Mouse (Mus musculus) embryonic facial prominence, embryonic 15.5 days (tissue): ENCODE results near the gene Sh3gl3. TPM values are rescaled to one million over a fixed set of nuclear protein-coding genes. Genes with fewer than 3 reads are reported as not detected.

Experiments used
- ATAC-seq: fragments of 200-750 bp; cut with Nextera tagmentation; 2 replicates; pipeline ENCODE4 v1.8.0; 2017; ENCODE audit warnings: low read depth, moderate TSS enrichment; ENCODE audit not compliant: insufficient number of reproducible peaks, low FRiP score, low TSS enrichment
- H3K27ac ChIP-seq: fragments of 300-500 bp; sonication (generic); replicated peaks from 2 replicates; pipeline ENCODE4 v1.5.1; 2015; ENCODE audit warnings: mild to moderate bottlenecking, inconsistent platforms
- H3K27me3 ChIP-seq: fragments of 300-500 bp; sonication (generic); 2 replicates; pipeline ENCODE4 v1.6.1; 2015; ENCODE audit warnings: inconsistent platforms
- H3K36me3 ChIP-seq: fragments of 300-500 bp; sonication (generic); 2 replicates; pipeline ENCODE4 v1.6.1; 2015; ENCODE audit warnings: mild to moderate bottlenecking, inconsistent platforms
- H3K4me1 ChIP-seq: fragments of 300-500 bp; sonication (generic); 2 replicates; pipeline ENCODE4 v1.6.1; 2015; ENCODE audit warnings: inconsistent platforms
- H3K4me2 ChIP-seq: fragments of 300-500 bp; sonication (generic); replicated peaks from 2 replicates; pipeline ENCODE4 v1.6.1; 2015; ENCODE audit warnings: mild to moderate bottlenecking, inconsistent platforms
- H3K4me3 ChIP-seq: fragments of 300-500 bp; sonication (generic); replicated peaks from 2 replicates; pipeline ENCODE4 v1.5.1; 2015; ENCODE audit warnings: mild to moderate bottlenecking, inconsistent platforms
- H3K9ac ChIP-seq: fragments of 300-500 bp; sonication (generic); 2 replicates; pipeline ENCODE4 v1.6.1; 2015; ENCODE audit warnings: inconsistent platforms
- H3K9me3 ChIP-seq: fragments of 300-500 bp; sonication (generic); replicated peaks from 2 replicates; pipeline ENCODE4 v1.6.1; 2016; ENCODE audit warnings: inconsistent platforms
- WGBS: fragments of 180-500 bp; shearing (Covaris S2); methylation state at CpG from one replicate; pipeline ENCODE4 v1.1.7; 2015; 5-methylcytosine and 5-hydroxymethylcytosine counted together
- polyA plus RNA-seq: library from polyadenylated mRNA; unstranded; fragments of >200 nt; fragmentation: Nextera tagmentation; extraction: Ambion mirVana; gene quantifications from 2 replicates; pipeline ENCODE4 v1.2.1, GENCODE M21; 2015

The Sh3gl3 gene
- polyA plus RNA-seq, 1 experiment from 2014 or later: 11.4 TPM

DNA sequence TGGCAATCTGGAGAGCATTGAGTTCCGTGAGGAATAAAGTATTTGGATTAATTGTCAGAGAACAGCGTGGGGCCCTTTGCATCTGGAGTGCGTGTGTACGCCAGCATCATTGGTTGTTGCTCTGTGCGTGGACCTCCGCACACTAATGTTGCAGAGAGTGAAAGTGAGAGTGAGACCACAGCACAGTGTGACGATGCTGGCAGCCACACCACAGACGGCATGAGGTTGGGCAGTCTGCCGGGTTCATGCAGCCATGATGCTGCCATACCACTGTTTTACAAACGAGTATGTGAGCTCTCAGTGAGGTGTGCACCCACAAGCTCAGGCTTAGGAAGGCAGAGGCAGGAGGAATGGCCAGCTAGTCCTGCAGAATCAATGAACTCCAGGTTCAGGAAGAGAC, 120.4 kb downstream of the Sh3gl3 start:
- Histone ChIP-seq H3K4me1 (peaks cover 11% of the 10 kb centered on the region; the same call in 1 of the 2 replicates), H3K36me3 (no peaks in the 10 kb centered on the region), H3K27ac (no peak overlapping the region), H3K9me3 (no peaks in the 10 kb centered on the region), H3K4me3 (no peak overlapping the region), H3K9ac (no peak overlapping the region), H3K27me3 (no peaks in the 10 kb centered on the region), H3K4me2 (0 out of 2 replicates have a peak overlapping the region, but pooled peaks have one; percentile 21)
- WGBS: 58% methylated on average over 10 of the region's 10 CpGs
- 0 out of 2 replicates have a peak, but pooled peaks have one; percentile 47 for ATAC-seq

DNA sequence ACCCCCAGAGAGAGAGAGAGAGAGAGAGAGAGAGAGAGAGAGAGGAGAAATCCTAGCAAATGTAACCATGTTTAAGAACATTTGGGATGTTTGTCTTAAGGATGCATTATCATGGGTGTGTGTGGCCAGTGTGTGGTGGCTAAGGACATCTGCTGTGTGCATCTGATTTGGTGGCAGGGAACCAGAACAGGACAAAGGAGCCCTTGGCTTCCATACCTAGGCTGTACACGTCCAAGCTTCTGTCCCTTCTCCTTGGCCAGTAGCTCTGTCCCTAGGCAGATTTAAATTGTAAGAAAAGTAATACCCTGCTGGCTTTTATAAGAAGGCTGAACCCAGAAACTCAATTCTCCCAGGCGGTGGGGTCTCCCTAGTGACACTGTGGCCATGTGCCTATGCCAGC, 121.0 kb downstream of the Sh3gl3 start:
- no peak overlapping the region for H3K27ac ChIP-seq
- no peaks in the 10 kb centered on the region for H3K36me3 ChIP-seq
- H3K4me1 ChIP-seq: peaks cover 11% of the 10 kb centered on the region; the same call in 1 of the 2 replicates
- no peaks in the 10 kb centered on the region for H3K27me3 ChIP-seq
- H3K4me2 ChIP-seq: no peak overlapping the region
- no peak overlapping the region for H3K9ac ChIP-seq
- H3K4me3 ChIP-seq: no peak overlapping the region
- WGBS: 70% methylated on average over 2 of the region's 2 CpGs
- no peaks in the 10 kb centered on the region for H3K9me3 ChIP-seq
- no peak for ATAC-seq

DNA sequence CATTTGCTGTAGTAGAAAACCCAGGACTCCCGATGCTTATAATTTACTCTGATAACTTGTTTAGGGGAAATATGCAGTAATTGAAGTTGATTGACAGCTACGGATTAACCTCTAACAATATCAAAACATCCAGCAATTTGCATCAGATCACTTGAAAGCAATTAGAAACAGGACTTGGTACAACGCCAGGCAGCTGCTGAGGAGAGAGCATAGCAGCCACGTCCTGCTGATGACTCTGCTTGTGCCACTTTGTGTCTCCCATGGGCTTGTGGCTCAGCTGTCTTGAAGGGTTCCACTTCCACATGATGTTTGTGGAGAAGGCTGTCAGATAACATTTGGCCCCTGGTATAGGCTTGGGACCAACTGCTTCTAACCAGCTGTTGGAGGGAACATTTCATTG, 134.8 kb downstream of the Sh3gl3 start:
- Histone ChIP-seq H3K36me3 (no peaks in the 10 kb centered on the region), H3K4me1 (no peaks in the 10 kb centered on the region), H3K27ac (no peak overlapping the region), H3K4me3 (no peak overlapping the region), H3K27me3 (peaks cover 7% of the 10 kb centered on the region), H3K9me3 (no peaks in the 10 kb centered on the region), H3K4me2 (no peak overlapping the region), H3K9ac (no peak overlapping the region)
- no peak for ATAC-seq
- WGBS: 31% methylated on average over 4 of the region's 4 CpGs

DNA sequence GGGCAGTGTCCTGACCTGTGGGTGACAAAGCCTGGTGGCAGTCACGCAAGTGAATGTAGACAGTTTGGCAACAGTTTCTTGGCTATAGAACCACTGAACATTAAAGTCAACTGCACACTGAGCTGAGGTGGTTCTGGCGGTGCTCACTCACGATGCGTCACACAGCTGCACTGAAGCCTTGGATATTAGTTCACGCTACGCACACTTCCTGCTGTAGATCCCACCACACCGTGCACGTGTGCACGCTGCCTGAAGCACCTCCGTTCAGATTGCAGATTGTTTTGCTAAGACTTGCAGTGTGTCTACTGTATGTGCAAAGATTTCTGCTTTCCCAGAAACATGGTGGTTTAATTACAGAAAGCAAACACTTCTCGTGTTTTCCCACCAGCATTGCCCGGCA, 144.9 kb downstream of the Sh3gl3 start:
- H3K4me1 ChIP-seq: no peaks in the 10 kb centered on the region
- H3K36me3 ChIP-seq: no peaks in the 10 kb centered on the region
- H3K4me2 ChIP-seq: no peak overlapping the region
- no peaks in the 10 kb centered on the region for H3K9me3 ChIP-seq
- WGBS: 52% methylated on average over 12 of the region's 12 CpGs
- no peak for ATAC-seq
- no peak overlapping the region for H3K27ac ChIP-seq
- H3K9ac ChIP-seq: no peak overlapping the region
- peaks cover 10% of the 10 kb centered on the region; the same call in 1 of the 2 replicates for H3K27me3 ChIP-seq
- H3K4me3 ChIP-seq: no peak overlapping the region

DNA sequence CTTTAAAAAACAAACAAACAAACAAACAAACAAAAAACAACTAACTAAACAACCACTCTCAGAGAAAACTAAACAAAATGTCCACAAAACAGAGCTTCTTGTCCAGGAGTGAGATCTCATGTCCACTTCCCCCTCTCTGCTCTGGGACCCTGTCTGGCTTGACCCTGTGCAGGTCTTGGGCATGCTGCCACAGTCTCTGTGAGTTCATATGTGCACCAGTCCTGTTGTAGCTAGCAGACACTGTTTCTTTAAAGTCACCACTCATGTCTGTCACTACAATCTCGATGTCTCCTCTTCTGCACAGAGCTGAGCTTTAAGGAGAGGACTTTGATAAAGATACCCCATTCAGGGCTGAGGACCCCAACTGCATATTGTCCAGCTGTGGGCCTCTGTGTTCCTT, 153.0 kb downstream of the Sh3gl3 start:
- no peaks in the 10 kb centered on the region for H3K9me3 ChIP-seq
- H3K4me1 ChIP-seq: no peaks in the 10 kb centered on the region

DNA sequence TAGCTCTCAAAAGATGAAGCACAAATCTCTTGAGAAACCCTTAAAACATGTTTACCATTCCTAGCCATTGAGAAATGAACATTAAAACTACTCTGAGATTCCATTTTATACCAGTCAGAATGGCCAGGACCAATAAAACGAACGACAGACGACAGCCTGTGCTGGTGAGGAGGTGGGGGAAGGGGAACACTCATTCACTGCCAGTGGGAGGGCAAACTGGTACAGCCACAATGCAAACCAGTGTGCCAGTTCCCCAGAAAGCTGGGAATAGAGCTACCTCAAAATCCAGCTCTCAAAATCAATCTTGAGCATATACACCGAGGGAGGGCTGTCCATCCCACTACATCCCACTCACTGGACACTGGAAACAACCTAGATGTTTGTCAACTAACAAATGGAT, 153.6 kb downstream of the Sh3gl3 start:
- H3K4me2 ChIP-seq: no peak overlapping the region
- no peaks in the 10 kb centered on the region for H3K36me3 ChIP-seq
- H3K4me3 ChIP-seq: no peak overlapping the region
- ATAC-seq: no peak
- H3K27me3 ChIP-seq: peaks cover 32% of the 10 kb centered on the region
- WGBS: 53% methylated on average over 4 of the region's 4 CpGs
- no peaks in the 10 kb centered on the region for H3K9me3 ChIP-seq
- H3K27ac ChIP-seq: no peak overlapping the region
- no peaks in the 10 kb centered on the region for H3K4me1 ChIP-seq
- H3K9ac ChIP-seq: no peak overlapping the region

More for the DNA sequence above, 153.0 kb downstream of the Sh3gl3 start:
- Histone ChIP-seq H3K27ac (no peak overlapping the region), H3K4me2 (no peak overlapping the region), H3K9ac (no peak overlapping the region), H3K36me3 (no peaks in the 10 kb centered on the region), H3K4me3 (no peak overlapping the region), H3K27me3 (peaks cover 26% of the 10 kb centered on the region)
- WGBS: 53% methylated on average over 1 of the region's 1 CpGs
- no peak for ATAC-seq

DNA sequence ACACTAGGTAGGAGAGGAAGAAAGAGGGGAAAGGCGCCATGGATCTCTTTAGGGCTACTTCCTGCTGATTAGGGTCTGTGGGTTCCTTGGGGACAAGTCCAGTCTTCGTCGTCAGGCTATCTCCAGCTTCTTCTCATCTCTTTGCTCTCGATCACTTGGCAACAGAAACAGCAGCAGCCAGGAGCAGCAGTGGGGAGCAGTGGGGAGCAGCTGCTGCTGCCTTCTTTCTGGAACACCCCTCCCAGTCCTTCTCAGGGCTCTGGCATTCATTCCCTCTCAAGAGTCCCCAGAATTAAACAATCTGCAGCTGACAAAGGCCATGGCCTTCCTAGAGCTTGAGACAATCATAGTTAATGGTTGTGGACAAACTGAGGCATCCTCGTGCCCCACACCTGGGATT, 154.2 kb downstream of the Sh3gl3 start:
- Histone ChIP-seq H3K4me2 (no peak overlapping the region), H3K9ac (no peak overlapping the region), H3K36me3 (no peaks in the 10 kb centered on the region), H3K4me3 (no peak overlapping the region), H3K4me1 (no peaks in the 10 kb centered on the region), H3K9me3 (no peaks in the 10 kb centered on the region), H3K27me3 (peaks cover 34% of the 10 kb centered on the region), H3K27ac (no peak overlapping the region)
- 48% methylated on average over 5 of the region's 5 CpGs for WGBS
- ATAC-seq: no peak

DNA sequence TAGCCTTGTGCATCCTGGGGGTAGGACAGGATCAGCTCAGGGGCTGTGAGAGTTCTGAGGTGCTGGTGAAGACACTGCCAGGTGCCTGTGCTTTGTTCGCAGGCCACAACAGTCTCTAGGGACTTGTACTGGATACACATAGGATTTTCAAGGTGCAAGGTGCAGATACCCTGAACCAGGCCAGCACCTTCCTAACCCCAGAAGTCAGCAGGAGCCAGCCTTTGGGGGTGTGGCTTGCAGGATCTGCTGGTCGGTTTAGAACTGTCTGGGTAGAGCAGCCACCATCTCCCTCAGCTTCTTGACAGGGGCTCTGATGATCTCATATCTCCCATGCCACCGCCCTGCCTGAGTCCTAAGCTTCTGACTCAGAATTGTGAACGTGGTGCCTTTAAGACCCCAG, 156.2 kb downstream of the Sh3gl3 start:
- Histone ChIP-seq H3K4me1 (no peaks in the 10 kb centered on the region), H3K9me3 (no peaks in the 10 kb centered on the region), H3K4me3 (no peak overlapping the region), H3K27ac (no peak overlapping the region), H3K9ac (no peak overlapping the region), H3K4me2 (no peak overlapping the region), H3K27me3 (peaks cover 53% of the 10 kb centered on the region), H3K36me3 (no peaks in the 10 kb centered on the region)
- no peak for ATAC-seq
- WGBS: 64% methylated on average over 4 of the region's 4 CpGs

DNA sequence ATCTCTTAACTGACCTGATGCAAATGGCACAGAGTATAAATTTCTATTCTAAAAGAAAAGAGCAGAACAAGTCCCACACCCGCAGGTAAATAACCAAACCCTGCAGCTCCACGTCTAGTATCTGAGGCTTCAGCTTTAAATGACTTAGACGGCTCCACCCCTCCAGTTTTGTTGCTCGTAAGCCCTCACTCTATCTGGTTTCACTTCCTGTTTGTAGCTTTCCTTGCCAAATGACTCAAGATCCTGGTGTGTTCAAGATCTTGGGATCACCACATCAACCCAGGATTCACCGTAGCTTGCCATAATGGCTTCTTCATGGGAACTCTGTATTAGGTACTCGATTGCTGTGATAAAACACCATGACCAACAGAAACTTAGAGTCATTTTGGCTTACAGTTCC, 157.2 kb downstream of the Sh3gl3 start:
- Histone ChIP-seq H3K4me3 (no peak overlapping the region), H3K9ac (no peak overlapping the region), H3K36me3 (no peaks in the 10 kb centered on the region), H3K9me3 (no peaks in the 10 kb centered on the region), H3K27ac (no peak overlapping the region), H3K4me2 (no peak overlapping the region), H3K27me3 (peaks cover 63% of the 10 kb centered on the region), H3K4me1 (peaks cover 8% of the 10 kb centered on the region)
- no peak for ATAC-seq
- WGBS: 66% methylated on average over 6 of the region's 6 CpGs

DNA sequence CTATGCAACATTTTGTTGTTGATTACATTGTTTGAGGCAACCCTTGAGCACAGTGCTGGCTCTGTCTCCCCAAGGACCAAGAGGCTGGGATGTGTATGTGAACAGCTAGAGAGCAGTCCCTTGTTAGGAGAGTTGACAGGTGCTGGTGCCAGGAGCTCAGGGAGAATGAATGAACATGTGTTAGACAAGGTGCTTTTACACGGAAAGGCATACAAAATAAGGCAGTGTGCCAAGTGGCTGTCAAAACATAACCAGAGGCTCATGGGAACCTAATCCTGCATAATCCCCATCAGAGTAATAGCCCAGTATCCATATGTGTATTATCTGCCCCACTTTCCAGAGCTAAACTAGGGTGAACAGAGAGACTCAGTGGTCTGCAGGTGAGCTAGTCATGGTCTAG, 160.4 kb downstream of the Sh3gl3 start:
- no peak overlapping the region for H3K27ac ChIP-seq
- no peak for ATAC-seq
- no peak overlapping the region for H3K9ac ChIP-seq
- WGBS: 38% methylated on average over 1 of the region's 1 CpGs
- H3K4me1 ChIP-seq: peaks cover 19% of the 10 kb centered on the region
- H3K9me3 ChIP-seq: no peaks in the 10 kb centered on the region
- no peak overlapping the region for H3K4me2 ChIP-seq
- H3K36me3 ChIP-seq: no peaks in the 10 kb centered on the region
- peaks cover 82% of the 10 kb centered on the region for H3K27me3 ChIP-seq
- H3K4me3 ChIP-seq: no peak overlapping the region

DNA sequence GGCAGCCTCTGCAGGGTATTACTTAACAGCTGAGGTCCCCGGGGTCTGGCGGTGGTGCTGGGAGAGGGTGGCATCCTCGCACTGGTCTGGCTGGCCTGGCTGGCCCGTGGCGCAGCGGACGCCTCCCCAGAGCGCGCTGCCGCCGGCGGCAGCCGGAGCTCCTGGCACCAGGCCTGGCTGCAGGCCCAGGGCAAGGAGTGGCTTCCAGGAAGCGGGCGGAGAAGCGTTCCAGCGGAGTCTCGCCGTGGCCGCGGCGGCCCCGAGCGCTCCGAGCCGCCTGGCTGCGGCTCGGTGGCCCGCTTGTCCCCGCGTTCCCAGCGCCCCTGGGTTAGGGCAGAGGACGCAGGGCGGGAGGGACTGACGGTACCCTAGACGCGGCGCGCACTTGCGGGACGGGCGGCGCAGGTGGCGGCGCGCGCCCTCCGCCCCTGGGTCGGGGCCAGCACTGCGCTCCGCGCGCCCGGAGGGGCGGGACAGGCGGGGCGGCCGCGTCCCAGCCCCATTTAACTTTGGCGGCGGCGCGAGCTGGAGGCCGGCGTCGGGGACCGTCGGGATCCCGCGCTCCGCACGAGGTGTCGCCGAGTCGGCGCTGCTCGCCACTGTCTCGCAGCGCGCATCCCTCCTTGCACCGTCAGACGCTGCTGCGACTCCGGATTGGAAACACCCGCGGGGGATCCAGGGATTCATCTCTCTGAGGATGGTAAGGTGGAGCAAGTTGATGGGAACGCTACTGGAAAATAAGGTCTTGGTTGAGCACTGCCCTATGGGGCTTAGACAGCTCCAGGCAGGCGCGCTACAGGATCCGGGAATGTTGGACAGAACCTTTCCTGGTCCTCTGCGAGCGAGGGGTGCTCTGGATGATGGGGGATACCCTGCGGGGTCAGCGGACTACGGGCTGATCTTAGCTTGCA, 161.8 kb downstream of the Sh3gl3 start, which contains the start of gene Adamtsl3:
Gene Adamtsl3 (plus strand): TSS at position 484 of the 911 bp plus-strand sequence.
- WGBS: under 1% methylated on average over 82 of the region's 95 CpGs
- Histone ChIP-seq H3K36me3 (no peaks in the 10 kb centered on the region), H3K27me3 (peaks cover 83% of the 10 kb centered on the region)

More for the DNA sequence above, 161.8 kb downstream of the Sh3gl3 start, which contains the start of gene Adamtsl3:
- ATAC-seq: peak; percentile 63
- Histone ChIP-seq H3K4me2 (peak within 1 kb of the TSS; percentile 77), H3K27ac (no peak within 1 kb of the TSS), H3K4me1 (peaks cover 19% of the 10 kb centered on the region), H3K9me3 (no peaks in the 10 kb centered on the region), H3K9ac (0 out of 2 replicates have a peak within 1 kb of the TSS, but pooled peaks have one; percentile 3), H3K4me3 (peak within 1 kb of the TSS; percentile 48)
